Mouse (Mus musculus): Measurements from ENCODE around the gene Haus2.
A peak's percentile ranks its signal among the peaks of the same experiment; 100 is the strongest.
"Not testable (repeated sequence)": the region's sequence is repeated elsewhere in the genome, so short reads cannot be mapped to it uniquely, and the experiment has no call there.

The Haus2 gene

GRCm38 (mm10) chr2:120608830-120609723, at the start of gene Haus2, which contains the start of gene Lrrc57:
Haus2 (plus strand) TSS chr2:120609383.
Lrrc57 (minus strand) TSS chr2:120609520.
- DNase-seq = peak; percentile 85

- no peak for DNase-seq
Measured at GRCm38 (mm10) chr2:120561524-120561923, 47.7 kb upstream of the Haus2 start.

DNA sequence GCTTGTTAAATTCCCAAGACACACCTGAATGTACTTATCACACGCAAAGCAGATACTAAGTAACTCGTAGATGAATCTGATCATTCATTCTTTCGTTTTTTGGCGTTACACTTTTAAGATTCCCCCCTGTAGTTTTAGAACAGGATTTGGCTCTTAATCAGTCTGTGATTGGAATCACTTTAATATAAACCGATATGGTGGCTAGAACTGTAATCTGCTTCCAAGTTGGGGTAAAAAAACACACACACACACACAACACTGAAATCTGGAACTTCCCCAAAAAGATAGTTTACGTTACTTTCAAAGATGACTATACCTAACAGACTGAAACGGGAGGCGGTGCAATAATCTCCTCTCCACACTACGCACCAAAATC, 46.3 kb upstream of the Haus2 start:
- DNase-seq = no peak

DNA sequence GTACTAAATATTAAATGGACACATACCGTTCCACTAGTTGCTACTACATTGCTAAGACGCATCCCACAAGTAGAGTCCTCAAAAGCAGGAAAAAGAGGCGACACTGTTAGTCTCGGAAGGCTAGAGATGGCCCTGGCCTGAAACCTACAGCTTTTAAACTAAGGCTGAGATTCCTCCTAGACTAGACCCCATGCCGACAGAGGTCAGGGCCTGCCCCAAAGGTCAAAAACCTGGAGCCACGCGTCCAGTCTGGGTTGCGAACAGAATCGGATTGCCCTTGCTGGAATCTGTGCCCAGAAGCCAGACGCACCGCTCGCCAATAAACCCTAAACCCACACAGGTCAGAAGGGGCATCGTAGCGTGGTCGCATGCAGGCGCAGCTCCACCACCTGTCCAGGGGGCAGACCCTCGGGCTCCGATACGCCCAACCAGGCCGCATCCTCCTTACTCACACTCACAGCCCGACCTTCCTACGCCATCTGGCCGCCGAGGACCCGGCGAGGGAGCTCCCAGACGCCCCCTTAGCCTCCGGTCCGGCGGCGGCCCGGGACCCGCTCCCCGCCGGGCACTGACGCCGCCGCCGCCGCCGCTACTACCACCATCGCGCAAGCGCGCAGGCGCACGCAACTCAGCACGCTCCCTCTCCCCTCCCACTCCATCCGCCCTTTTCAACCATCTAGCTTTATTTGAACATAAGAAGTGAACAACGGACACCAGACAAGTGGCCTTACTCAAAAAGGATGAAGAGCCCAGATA, 45.8 kb upstream of the Haus2 start, which contains the start of gene Zfp106:
Gene Zfp106 (minus strand): TSS at position 609 of the 756 bp plus-strand sequence.
- DNase-seq = peak; percentile 88

- not testable (repeated sequence) for DNase-seq
Measured at GRCm38 (mm10) chr2:120564548-120565188, 44.5 kb upstream of the Haus2 start.

DNA sequence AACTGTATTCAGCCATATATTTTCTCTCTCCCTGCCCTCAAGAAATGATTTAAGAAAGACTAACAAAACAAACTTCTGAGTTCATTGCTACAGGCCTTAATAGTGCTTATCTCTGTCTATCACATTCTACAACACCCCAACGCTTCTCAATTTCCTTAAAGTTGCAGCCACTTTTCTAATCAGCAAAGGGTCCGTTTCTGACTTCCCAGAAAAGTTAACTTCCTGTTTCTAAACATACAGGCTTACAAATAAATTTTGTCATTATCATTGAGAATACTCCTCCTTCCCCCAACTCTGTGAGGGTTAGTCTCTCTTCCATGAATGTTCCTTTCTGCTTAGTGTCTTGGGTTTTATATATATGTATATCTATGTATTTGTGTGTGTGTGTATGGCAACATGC, 43.8 kb upstream of the Haus2 start:
- no peak for DNase-seq

DNA sequence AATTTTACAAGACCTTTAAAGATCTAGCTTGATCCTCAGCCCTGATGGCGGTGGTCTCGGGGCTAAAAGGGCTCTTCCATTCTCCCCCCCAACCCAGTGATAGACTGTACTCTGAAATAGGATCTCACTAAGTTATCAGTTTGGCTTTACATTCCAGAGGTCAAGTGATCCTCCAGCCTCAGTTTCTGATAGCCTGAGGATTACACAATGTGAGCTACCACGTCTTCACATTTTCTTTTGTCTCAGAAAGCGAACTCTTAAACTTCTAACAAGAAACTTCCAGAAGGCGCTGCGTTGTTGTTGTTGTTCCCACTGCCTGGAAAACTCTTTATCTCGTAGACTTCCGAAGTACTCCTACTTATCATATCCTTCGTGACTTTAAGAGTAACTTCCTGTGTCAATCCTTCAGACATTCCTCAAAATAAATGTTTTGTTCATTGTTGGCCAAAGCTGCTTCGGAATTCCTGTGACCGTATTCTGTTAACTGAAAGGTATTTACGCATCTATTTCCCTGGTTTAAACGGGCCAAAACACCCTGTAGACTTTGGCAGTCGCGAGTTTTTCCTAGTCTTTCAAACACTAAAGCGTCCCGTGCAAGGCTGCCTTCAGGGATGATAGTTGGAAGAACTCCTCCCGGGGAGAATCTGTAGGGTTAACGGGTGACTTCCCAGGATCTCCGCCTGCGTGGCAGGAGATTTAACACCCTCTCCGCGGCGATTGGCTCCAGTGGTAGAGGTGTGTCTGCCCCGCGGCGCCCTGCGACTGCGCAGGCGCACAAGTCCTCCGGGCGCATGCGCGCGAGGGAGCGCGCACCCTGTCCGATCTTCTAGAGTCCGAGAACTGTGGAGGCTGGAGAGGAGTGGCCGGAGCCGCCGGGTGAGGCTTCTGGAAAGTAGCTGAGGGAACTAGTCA, 42.0 kb upstream of the Haus2 start, which contains the start of gene Snap23:
Gene Snap23 (plus strand): TSS at position 786 of the 912 bp plus-strand sequence.
- DNase-seq = peak; percentile 98

DNA sequence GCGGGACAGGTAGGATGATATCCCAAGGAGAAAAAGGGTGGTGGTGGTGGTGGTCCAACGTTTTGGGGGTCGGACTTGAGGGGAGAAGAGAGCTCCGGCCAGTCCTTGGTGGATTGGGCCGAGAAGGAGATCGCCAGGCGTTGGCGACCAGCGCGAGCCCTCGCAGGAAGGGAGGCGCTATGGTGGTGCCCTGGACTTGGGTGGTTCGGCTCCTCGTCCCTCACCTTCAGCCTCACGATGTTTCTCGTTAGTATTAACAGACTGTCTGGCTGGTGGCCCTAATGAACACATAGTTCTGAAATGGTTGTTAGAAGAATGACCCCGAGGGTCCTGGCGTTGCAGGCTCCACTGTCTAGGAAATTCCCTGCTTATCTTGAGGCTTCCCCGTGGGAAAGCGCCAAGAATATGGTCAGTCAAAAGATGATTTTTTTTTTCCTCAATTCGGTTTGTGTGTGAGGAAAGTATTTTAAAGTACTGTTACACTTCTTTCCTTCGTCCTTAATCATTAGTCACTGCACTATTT, 41.3 kb upstream of the Haus2 start:
- no peak for DNase-seq

- DNase-seq = peak; percentile 72
Measured at GRCm38 (mm10) chr2:120571081-120571480, 38.1 kb upstream of the Haus2 start.

GRCm38 (mm10) chr2:120572161-120572560, 37.0 kb upstream of the Haus2 start:
- DNase-seq = not testable (repeated sequence)

DNA sequence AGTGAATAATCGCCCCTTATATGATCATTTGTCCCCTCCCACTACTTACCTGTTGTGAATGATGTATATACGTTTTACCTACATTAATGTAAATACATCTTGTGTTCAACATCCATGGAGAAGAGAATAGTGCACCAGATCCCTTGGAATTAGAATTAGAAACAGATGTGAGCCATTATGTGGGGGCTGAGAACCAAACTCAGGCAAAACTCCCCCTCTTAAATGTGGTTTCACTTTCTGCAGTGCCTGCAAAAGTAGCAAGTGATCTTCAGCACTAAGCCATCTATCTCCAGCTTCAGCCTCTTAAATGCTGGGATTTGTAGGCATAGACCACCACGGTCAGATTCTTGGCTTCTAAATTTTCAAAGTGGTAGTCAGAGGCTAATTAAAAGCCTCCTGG, 34.1 kb upstream of the Haus2 start:
- DNase-seq = no peak

DNA sequence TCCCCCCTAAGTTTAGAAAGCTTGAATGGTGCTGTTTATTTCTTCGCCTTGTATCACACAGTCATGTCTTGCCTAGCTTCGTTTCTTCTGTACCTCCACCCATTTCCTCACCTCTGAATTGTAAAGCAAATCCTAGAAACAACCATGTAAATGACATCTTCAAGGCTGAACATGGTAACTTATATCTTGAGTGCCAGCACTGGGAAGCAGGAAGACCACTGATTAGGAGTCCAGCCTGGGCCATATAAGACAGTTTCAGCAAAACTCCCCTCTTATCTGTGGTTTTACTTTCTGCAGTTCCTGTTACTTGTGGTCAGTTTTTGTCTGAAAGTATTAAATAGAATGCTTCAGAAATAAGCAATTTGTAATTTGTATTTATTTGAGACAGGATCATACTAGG, 33.2 kb upstream of the Haus2 start:
- no peak for DNase-seq

- no peak for DNase-seq
Measured at GRCm38 (mm10) chr2:120577799-120578198, 31.4 kb upstream of the Haus2 start.

- DNase-seq = no peak
Measured at GRCm38 (mm10) chr2:120578286-120578685, 30.9 kb upstream of the Haus2 start.

GRCm38 (mm10) chr2:120589759-120590158, 19.4 kb upstream of the Haus2 start:
- DNase-seq = no peak

- DNase-seq = peak; percentile 15
Measured at GRCm38 (mm10) chr2:120592227-120592626, 17.0 kb upstream of the Haus2 start.

GRCm38 (mm10) chr2:120597734-120598133, 11.4 kb upstream of the Haus2 start:
- no peak for DNase-seq

DNA sequence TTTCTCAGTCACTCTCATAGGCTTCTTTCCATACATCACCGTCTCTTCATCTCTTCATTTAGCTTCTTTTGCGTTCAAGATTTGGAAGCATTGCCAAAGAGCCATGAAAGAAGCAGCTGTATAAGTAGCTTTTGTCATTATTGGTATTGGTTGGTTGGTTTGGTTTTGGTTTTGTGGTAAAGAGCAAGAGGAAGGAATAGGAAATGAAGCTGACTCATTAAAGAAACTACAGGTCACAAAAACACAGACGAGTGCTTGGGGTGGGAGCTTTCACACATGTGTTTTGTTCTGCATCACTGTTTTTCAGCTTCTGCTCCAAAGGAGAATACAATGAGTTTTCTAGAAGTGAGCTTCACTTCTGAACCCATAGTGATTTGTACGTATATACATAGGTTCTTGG, 9.7 kb upstream of the Haus2 start:
- DNase-seq = no peak

DNA sequence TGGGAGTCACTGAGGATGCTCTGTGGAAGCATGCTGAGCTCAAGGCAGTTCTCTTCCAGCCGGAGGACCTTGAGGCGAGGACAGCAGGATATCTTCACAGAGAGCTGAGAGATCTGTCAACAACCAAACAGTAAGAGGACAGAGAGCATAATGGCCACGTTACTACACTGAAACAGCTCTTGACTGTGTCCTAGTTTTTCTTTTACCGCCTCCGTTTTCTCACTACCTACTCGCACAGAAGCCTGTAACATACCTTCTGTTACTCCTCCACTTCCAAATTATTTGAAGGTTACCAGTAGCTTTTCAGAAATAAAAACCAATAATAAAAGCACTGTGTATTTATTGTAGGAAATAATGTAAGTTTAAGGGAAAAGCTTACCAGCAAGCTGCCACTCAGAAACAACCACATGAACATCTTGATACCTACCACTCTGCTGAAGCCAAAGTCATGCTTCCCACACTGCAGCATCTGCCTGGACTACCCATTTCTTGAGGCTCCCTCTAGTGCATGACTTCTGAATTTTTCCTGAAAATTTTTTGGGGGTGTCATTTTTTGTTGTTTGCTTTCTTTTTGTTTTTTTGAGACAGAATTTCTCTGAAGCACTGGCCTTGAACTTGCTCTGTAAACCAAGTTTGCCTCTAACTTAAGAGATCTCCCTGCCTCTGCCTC, 3.0 kb upstream of the Haus2 start:
- no peak for DNase-seq

- DNase-seq = no peak
Measured at GRCm38 (mm10) chr2:120616279-120617163, 7.3 kb downstream of the Haus2 start.

All from kidney, adult 11 months (tissue).